Mouse (Mus musculus) frontal cortex, postnatal 25 days (tissue): ENCODE measurements around the gene Tas2r144.

Experiments used
- DNase-seq, 2 experiments: peaks; one replicate each; pipeline ENCODE4 v3.0.0; 2022; ENCODE audit warnings: low spot score in 2 of 2

The Tas2r144 gene

GRCm38 (mm10) chr6:42215028-42215427 is at the start of gene Tas2r144:
Tas2r144 (plus strand) TSS chr6:42215328.
- DNase-seq, result no peak

GRCm38 (mm10) chr6:42182462-42182861 is 32.7 kb upstream of the Tas2r144 start:
- DNase-seq, result no peak

- DNase-seq, result no peak
Observed at GRCm38 (mm10) chr6:42186230-42186629, 28.9 kb upstream of the Tas2r144 start.

- DNase-seq, result no peak
Observed at GRCm38 (mm10) chr6:42197710-42198109, 17.4 kb upstream of the Tas2r144 start.

GRCm38 (mm10) chr6:42199498-42199897 is 15.6 kb upstream of the Tas2r144 start:
- no peak for DNase-seq

GRCm38 (mm10) chr6:42222286-42222685 is 7.2 kb downstream of the Tas2r144 start:
- no peak for DNase-seq

GRCm38 (mm10) chr6:42225046-42225445 is 9.9 kb downstream of the Tas2r144 start:
- no peak for DNase-seq

GRCm38 (mm10) chr6:42227240-42228101 is 12.3 kb downstream of the Tas2r144 start:
- peak; percentile 57 to 63 for DNase-seq

GRCm38 (mm10) chr6:42229610-42230009 is 14.5 kb downstream of the Tas2r144 start:
- DNase-seq, result no peak

GRCm38 (mm10) chr6:42231191-42231590 is 16.1 kb downstream of the Tas2r144 start:
- DNase-seq, result peak in 1 of 2 experiments; percentile 16

GRCm38 (mm10) chr6:42237276-42237805 is 22.2 kb downstream of the Tas2r144 start:
- DNase-seq, result no peak

GRCm38 (mm10) chr6:42241311-42242045 is 26.4 kb downstream of the Tas2r144 start:
- DNase-seq, result no peak

- peak; percentile 31 to 45 for DNase-seq
Observed at GRCm38 (mm10) chr6:42245711-42246353, 30.7 kb downstream of the Tas2r144 start, which contains the start of gene Gstk1. Gstk1 (plus strand) TSS chr6:42245935.

- DNase-seq, result no peak
Observed at GRCm38 (mm10) chr6:42247173-42247572, 32.0 kb downstream of the Tas2r144 start.

GRCm38 (mm10) chr6:42247981-42248380 is 32.9 kb downstream of the Tas2r144 start:
- DNase-seq, result no peak

- no peak for DNase-seq
Observed at GRCm38 (mm10) chr6:42251791-42252190, 36.7 kb downstream of the Tas2r144 start.

- DNase-seq, result no peak
Observed at GRCm38 (mm10) chr6:42253103-42253502, 38.0 kb downstream of the Tas2r144 start.

- no peak for DNase-seq
Observed at GRCm38 (mm10) chr6:42257303-42257863, 42.3 kb downstream of the Tas2r144 start.

- DNase-seq, result no peak
Observed at GRCm38 (mm10) chr6:42260430-42260829, 45.3 kb downstream of the Tas2r144 start.

- DNase-seq, result no peak
Observed at GRCm38 (mm10) chr6:42261524-42262170, 46.5 kb downstream of the Tas2r144 start, which contains the start of gene Tmem139. Tmem139 (plus strand) TSS chr6:42261970.
